Mouse (Mus musculus) kidney, postnatal 14 days (tissue): Measurements from ENCODE around the gene Col27a1.

Experiments used
- DNase-seq: peaks from one replicate; pipeline ENCODE4 v3.0.0; 2022; ENCODE audit warnings: mixed read lengths

Gene Col27a1

DNA sequence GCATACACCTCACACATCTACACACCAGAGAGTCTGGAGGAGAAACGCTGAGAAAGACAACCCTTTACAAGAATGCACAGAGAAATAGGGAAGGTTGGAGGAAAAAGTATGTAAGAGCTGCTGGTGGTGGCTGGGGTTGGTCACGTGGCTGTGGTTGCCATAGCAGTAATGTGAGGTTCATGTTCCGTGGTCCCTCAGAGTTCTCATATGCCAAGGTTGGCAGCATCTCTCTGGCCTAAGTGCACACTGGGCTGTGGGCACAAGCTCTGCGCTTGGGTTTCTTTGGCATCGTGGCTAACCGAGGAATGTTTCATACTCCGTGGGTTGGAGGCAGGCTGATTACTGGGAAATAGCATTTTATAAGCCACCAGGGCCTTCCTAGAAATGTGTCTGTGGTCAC, 97.6 kb downstream of the Col27a1 start:
- no peak for DNase-seq

DNA sequence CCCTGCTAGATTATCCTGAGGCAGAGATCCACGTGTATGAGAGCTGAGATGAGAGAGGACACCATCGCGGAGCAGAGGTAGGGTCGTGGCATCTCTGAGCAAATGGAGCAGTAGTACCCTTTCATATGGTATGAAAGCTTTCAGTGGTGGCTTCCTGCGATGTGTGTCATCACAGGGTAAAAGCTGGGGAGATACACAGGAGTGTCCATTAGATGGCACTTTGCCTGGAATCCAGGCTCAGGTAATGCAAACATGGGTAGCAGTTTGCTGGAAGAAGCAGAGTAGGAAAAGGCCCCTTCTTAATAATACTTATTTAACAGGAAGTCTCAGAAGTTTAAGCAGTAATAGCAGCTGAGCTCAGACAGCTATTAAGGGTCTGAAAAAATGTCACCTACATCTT, 100.3 kb downstream of the Col27a1 start:
- no peak for DNase-seq

DNA sequence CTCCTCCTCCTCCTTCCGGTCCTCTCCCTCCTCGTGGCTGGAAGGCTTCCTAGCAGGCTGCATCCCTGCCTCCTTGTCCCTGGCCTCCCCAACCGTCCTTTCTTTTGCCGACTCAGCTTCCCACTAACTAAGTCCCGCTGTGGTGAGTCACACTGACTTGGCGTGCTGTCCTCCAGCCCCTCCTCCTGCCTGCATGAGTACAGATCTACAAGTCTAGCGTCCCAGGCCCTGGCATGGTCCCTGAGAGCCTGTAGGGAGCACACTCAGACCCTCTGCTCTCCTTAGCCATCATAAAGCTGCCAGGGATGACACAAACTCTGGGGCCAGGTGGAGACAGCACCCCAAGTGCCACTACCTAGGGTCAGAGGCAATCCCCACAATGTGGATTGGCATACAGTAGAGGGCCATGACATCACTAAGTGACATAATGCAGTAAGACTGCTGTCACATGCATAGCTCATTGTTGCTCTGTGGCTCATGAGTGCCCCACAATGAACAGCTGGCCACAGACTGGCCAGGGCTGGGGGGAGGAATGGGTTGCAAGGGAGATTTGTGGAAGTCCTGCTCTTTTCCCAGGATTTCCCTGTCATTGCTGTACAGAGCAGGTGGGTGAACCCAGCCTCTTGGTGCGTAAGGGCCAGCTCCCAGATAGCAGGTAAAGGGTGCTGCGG, 102.4 kb downstream of the Col27a1 start:
- DNase-seq = peak; percentile 43

DNA sequence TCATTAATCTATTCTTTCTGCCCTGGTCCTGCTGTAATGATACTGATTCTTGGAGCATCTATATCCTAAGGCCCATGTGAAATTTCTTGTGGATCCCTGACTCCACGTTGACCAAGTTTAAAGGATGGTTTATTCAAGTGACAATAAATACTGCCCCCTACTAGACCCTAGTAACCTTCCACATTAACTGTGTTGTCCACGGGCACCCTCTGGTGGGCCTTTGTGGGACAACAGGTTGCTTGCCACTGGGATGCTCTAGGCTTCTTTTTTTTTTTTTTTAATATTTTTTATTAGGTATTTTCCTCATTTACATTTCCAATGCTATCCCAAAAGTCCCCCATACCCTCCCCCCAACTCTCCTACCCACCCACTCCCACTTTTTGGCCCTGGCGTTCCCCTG, 105.8 kb downstream of the Col27a1 start:
- DNase-seq = peak; percentile 76

- DNase-seq = no peak
Measured at GRCm38 (mm10) chr4:63323275-63323815, 109.5 kb downstream of the Col27a1 start.

DNA sequence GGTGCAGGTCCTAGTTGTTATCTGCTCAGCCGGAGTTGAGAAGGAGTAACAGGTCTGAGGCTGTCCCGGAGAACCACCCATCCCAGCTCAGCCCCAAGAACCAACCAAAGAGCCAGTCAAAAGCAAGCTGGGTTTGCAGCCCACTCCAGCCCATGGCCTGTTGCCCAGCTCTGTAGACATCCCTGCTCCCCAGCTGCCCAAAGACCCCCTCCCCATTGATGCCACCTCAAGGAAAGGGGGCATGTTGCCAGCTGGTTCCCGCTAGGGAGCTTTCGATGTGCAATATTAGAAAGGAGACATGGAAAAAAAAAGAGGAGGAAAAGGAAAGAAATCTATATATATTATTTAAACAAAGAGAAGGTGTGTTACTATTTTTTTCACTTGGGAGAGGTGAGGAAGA, 119.6 kb downstream of the Col27a1 start:
- no peak for DNase-seq

- no peak for DNase-seq
Measured at GRCm38 (mm10) chr4:63338414-63339076, 124.7 kb downstream of the Col27a1 start.

- no peak for DNase-seq
Measured at GRCm38 (mm10) chr4:63342491-63342890, 128.7 kb downstream of the Col27a1 start.

DNA sequence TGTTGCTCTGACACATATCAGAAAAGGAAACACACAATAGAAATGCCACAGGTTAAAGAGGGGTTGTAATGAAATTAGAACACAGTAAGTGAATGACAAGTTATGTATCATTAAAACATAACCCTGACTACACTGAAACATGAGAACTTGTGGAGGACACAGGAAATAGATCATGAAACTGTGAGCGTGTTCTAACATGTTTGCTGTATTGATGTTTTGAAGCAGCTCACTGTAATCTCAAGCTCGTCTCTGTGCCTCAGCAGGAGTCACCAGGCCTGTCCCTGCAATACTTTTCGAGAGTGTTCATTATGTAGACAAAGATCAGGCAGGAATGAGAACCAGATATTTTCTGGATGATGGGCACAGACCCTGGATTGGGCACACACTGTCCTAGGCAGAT, 129.8 kb downstream of the Col27a1 start:
- no peak for DNase-seq

- no peak for DNase-seq
Measured at GRCm38 (mm10) chr4:63344295-63344694, 130.5 kb downstream of the Col27a1 start, which contains the start of gene Orm1. Gene Orm1 (plus strand): TSS chr4:63344560.

DNA sequence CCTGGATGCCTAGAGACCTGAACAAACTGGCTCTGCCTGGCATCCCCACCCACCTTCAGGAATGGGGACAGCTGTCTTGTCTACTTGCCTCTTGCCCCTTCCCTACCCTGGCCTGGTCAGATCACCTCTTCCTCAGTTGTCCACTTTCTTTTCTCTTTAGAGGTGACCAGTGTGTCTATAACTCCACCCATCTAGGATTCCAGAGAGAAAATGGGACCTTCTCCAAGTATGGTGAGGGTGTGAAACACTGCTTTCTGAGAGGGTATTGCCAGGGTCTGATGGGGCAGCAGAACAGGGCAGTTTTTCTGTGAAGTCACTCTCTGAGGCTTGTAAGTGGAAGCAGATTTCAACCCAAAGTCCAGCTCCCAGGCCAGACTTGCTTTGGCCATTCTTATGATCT, 131.5 kb downstream of the Col27a1 start:
- DNase-seq = no peak

DNA sequence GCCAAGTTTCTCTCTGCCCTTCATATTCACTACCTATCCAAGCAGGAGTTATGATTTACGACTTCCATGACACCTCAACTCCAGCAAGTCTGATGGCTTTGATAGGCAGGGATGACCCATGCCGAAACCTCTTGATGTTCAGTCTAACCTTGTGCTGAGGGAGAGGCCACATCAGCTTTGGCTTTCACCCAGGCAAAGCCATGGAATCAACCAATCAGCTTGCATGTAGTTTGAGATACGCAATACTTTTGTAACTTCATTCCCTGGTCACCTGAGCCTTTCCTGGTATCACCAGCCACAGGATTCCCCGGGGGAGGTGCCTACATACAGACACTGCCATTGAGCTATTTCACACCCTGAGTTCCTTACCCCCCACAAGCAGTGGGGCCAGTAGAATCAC, 132.9 kb downstream of the Col27a1 start:
- DNase-seq = no peak

- DNase-seq = no peak
Measured at GRCm38 (mm10) chr4:63348524-63348923, 134.7 kb downstream of the Col27a1 start.

- DNase-seq = no peak
Measured at GRCm38 (mm10) chr4:63355877-63356665, 142.3 kb downstream of the Col27a1 start, which contains the start of gene Orm3. Gene Orm3 (plus strand): TSS chr4:63356162.

GRCm38 (mm10) chr4:63356981-63357570, 143.3 kb downstream of the Col27a1 start:
- no peak for DNase-seq

- DNase-seq = no peak
Measured at GRCm38 (mm10) chr4:63359861-63360260, 146.1 kb downstream of the Col27a1 start.

GRCm38 (mm10) chr4:63362150-63362549, 148.3 kb downstream of the Col27a1 start, which contains the start of gene Orm2:
Gene Orm2 (plus strand): TSS chr4:63362449.
- no peak for DNase-seq

- peak; percentile 86 for DNase-seq
Measured at GRCm38 (mm10) chr4:63368577-63368976, 154.8 kb downstream of the Col27a1 start.

DNA sequence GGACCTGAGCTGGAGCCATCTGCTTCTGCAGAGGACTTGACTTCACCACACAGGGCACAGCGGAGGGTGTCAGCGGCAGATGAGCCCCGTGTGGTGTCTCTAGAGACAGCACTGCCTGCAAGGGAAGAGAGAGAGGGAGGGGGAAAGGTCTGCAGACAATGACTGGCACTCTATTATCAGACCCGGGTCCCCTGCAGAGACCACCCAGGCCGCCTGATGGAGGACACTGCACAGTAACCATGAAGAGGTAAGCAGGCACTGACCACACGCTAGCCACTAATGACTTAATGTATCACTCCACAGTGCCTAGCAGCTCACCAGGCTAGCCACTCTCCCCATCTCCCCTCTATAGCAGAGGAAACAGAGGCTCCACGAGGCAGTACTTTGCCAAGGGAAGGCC, 157.1 kb downstream of the Col27a1 start:
- no peak for DNase-seq

DNA sequence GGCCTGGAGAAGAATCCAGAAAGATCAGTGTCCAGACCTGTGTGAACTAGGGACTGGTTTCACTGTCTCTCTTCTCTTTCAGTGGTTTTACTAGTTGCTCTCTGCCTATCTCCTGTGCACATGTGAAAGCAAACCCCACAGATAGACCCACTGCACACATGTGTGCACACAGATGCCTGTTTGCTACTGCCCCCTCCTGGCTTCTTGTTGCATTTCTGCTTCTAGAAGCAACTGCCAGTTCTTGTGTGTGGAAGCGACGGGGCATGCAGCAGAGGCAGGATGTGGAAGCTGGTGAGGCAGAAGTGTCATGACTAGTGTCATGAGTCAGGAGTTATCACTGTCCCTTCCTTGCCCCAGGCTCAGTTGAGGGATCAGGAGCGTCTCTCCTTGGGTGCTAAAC, 158.1 kb downstream of the Col27a1 start:
- no peak for DNase-seq

DNA sequence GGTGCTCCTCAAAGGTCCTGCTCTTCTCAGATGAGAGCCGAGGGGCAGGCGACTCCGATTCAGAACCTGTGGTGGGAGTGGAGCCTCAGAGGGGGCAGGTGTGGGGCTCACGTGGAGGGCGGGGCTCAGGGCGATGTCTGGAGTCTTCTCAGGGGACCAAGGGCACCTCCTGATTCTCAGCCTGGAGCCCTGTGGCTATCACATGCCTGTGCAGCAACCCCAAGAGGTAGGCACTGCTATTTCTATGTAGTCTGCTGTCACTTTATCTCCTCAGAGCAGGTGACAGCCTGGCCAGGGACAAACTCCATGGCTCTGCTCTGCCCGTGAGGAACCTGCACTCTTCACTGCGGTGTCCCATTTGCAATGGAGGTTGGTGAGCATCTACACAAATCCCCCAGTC, 159.6 kb downstream of the Col27a1 start:
- no peak for DNase-seq

GRCm38 (mm10) chr4:63374331-63374730, 160.5 kb downstream of the Col27a1 start:
- DNase-seq = no peak

GRCm38 (mm10) chr4:63375367-63375766, 161.6 kb downstream of the Col27a1 start:
- no peak for DNase-seq
